Mouse (Mus musculus) stomach, postnatal 0 days (tissue): Measurements from ENCODE around the gene Col26a1.

Experiments used
- CTCF ChIP-seq: IDR thresholded peaks from 2 replicates; pipeline ENCODE4 v1.5.1; 2016; ENCODE audit warnings: antibody characterized with exemption, low read depth, mild to moderate bottlenecking, moderate library complexity
- EP300 ChIP-seq: optimal IDR thresholded peaks from 2 replicates; pipeline ENCODE3; 2016; ENCODE audit warnings: antibody characterized with exemption

- TF ChIP-seq CTCF (no peak), EP300 (no peak)
These were observed 172.3 kb downstream of the Col26a1 start for GRCm38 (mm10) chr5:136710742-136711141.
